Mouse (Mus musculus) lung, adult 2 months (tissue): ENCODE measurements at regions not wholly inside any gene's neighbourhood (a gene's known extent, or its start where the extent isn't known, plus 50 kb on each side); places are given as distances from the start of the nearest gene placed in this dataset.

Experiments used
- CTCF ChIP-seq: fragments of 200-500 bp; IDR thresholded peaks from 2 replicates; pipeline ENCODE4 v1.5.1; 2011; ENCODE audit warnings: mild to moderate bottlenecking, low read length, control low read depth; ENCODE audit not compliant: insufficient read depth
- POLR2A ChIP-seq: fragments of 200-500 bp; IDR thresholded peaks from 2 replicates; pipeline ENCODE4 v1.6.1; 2011; ENCODE audit warnings: low read depth, mild to moderate bottlenecking, control low read depth, low read length, borderline replicate concordance; ENCODE audit errors: extremely low read depth

- no peak for TF ChIP-seq CTCF
- no peak for TF ChIP-seq POLR2A
These were observed 144.3 kb upstream of the Csf3r start for GRCm38 (mm10) chr4:125880028-125880427.
